Mouse (Mus musculus) lung, embryonic 16.5 days (tissue): Measurements from ENCODE around the gene Pfkfb4. TPM values are rescaled to one million over a fixed set of nuclear protein-coding genes. Genes with fewer than 3 reads are reported as not detected.

ENCODE experiments used
- ATAC-seq: fragments of 200-750 bp; cut with Nextera tagmentation; 2 replicates; pipeline ENCODE4 v1.8.0; 2017; ENCODE audit warnings: low read depth, mild to moderate bottlenecking, moderate library complexity
- H3K27ac ChIP-seq: fragments of 300-500 bp; sonication (generic); 2 replicates; pipeline ENCODE4 v1.5.1; 2014; ENCODE audit warnings: mild to moderate bottlenecking, control low read depth, low read length
- H3K27me3 ChIP-seq: fragments of 300-500 bp; sonication (generic); 2 replicates; pipeline ENCODE4 v1.6.1; 2014; ENCODE audit warnings: low read depth, low read length, mixed read lengths; ENCODE audit not compliant: control insufficient read depth, insufficient read depth
- H3K36me3 ChIP-seq: fragments of 300-500 bp; sonication (generic); 2 replicates; pipeline ENCODE4 v1.6.1; 2014; ENCODE audit warnings: low read length; ENCODE audit not compliant: control insufficient read depth, insufficient read depth
- H3K4me1 ChIP-seq: fragments of 300-500 bp; sonication (generic); replicated peaks from 2 replicates; pipeline ENCODE4 v1.6.1; 2014; ENCODE audit warnings: low read length, mixed read lengths; ENCODE audit not compliant: control insufficient read depth, insufficient read depth
- H3K4me2 ChIP-seq: fragments of 300-500 bp; sonication (generic); 2 replicates; pipeline ENCODE4 v1.6.1; 2014; ENCODE audit warnings: low read depth, low read length, control low read depth
- H3K4me3 ChIP-seq: fragments of 300-500 bp; sonication (generic); 2 replicates; pipeline ENCODE4 v1.5.1; 2014; ENCODE audit warnings: mild to moderate bottlenecking, low read length, control low read depth
- H3K9ac ChIP-seq: fragments of 300-500 bp; sonication (generic); 2 replicates; pipeline ENCODE4 v1.6.1; 2014; ENCODE audit warnings: low read length, control low read depth
- H3K9me3 ChIP-seq: fragments of 300-500 bp; sonication (generic); 2 replicates; pipeline ENCODE4 v1.6.1; 2016; ENCODE audit warnings: low read length; ENCODE audit not compliant: control insufficient read depth
- WGBS: fragments of 180-500 bp; shearing (Covaris S2); extraction: QIAGEN DNeasy Blood & Tissue Kit; methylation state at CpG from one replicate; pipeline ENCODE4 v1.1.7; 2014; 5-methylcytosine and 5-hydroxymethylcytosine counted together
- polyA plus RNA-seq: library from polyadenylated mRNA; unstranded; fragments of >200 nt; fragmentation: Nextera tagmentation; extraction: Ambion mirVana; gene quantifications from 2 replicates; pipeline ENCODE4 v1.2.1, GENCODE M21; 2015

The Pfkfb4 gene
- polyA plus RNA-seq, 1 experiment from 2014 or later = 11.9 TPM

DNA sequence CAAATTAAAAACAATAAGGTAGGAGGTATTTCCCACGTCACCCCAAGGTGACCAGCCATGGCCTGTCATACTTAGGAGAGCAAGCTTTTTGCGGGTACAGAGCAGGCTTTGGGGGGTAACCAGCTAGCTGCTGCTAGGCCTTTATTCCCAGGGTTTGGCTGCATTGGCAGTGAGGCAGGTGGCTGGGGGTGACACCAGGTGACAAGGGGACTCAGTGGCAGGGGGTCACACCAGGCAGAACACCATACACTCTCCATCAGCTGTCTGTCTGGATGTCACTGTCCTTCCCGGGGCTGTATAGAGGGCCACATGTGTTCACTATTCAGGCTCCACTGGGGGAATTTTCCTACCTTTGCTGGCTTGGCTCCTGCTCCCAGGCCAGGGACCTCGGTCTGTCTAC, 65.3 kb downstream of the Pfkfb4 start:
- Histone ChIP-seq H3K36me3 (peaks cover 26% of the 10 kb centered on the region), H3K4me2 (no peak overlapping the region), H3K4me1 (peaks cover 14% of the 10 kb centered on the region), H3K27ac (no peak overlapping the region), H3K9me3 (no peaks in the 10 kb centered on the region), H3K4me3 (no peak overlapping the region), H3K9ac (no peak overlapping the region), H3K27me3 (no peaks in the 10 kb centered on the region)
- no peak for ATAC-seq
- WGBS = 71% methylated on average over 4 of the region's 4 CpGs

DNA sequence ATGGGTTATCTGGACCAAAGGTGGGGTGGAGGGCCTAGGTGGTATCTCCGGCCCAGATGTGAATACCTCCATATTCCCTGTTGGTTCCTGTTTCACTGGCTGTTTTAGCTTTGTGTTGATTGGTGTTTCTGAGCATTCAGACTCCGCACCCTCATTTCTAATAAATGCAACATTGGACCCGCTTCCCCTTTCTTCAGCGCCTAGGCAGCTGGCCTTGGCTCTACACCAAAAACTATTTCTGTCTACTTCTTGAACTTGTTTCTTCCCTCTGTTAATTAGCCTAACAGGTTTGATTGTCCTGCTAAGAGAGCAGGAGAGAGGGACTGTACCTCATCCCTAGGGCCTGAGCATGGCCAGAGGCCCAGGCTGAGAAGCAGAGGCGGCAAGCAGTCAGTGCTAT, 66.0 kb downstream of the Pfkfb4 start:
- 91% methylated on average over 5 of the region's 5 CpGs for WGBS
- Histone ChIP-seq H3K4me2 (no peak overlapping the region), H3K27ac (no peak overlapping the region), H3K4me1 (peaks cover 14% of the 10 kb centered on the region), H3K27me3 (no peaks in the 10 kb centered on the region), H3K4me3 (no peak overlapping the region), H3K9me3 (no peaks in the 10 kb centered on the region), H3K9ac (no peak overlapping the region), H3K36me3 (peaks cover 28% of the 10 kb centered on the region)
- ATAC-seq = no peak

DNA sequence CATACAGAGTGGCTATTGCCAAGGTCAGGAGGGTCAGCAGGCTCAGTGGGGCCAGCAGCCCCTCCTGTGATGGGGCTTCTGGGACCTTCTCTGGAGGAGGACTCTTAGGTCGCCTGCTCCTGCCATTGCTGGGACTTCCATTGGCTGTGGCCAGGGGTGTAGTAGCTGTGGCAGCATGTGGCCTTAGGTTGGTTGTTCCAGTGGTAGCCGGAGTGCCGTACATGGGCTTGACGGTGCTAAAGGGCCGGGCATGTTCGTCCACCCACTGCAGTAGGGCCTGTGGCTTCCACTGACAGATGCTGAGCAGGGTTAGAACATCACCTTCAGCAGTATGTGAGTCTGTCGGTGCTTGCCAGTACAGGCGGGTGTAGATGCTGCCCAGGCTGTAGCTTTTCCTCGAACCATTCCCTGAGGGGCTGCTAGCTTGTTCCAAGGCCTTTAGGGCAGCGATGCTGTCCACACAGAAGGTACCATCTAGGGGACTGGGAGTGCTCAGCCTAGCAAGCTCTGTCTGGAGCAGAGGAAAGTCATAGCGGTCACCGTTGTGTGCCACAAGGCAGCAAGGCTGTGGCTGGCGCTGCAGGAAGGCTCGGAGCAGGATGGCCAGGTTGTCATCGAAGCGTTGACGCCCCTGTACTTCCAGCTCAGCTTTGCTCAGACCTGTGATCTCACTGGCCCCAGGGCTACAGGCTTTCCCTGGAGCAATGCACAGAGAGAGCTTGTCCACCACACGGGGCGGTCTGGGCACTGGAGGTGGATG, 66.6 kb downstream of the Pfkfb4 start:
- Histone ChIP-seq H3K4me1 (peaks cover 14% of the 10 kb centered on the region), H3K27me3 (no peaks in the 10 kb centered on the region), H3K36me3 (peaks cover 27% of the 10 kb centered on the region), H3K4me3 (no peak overlapping the region; the same call in 1 of the 2 replicates), H3K9me3 (no peaks in the 10 kb centered on the region), H3K9ac (peak overlapping the region; percentile 71), H3K4me2 (peak overlapping the region; percentile 62; the same call in 1 of the 2 replicates), H3K27ac (peak overlapping the region; percentile 91)
- WGBS = 90% methylated on average over 19 of the region's 19 CpGs
- ATAC-seq = no peak

DNA sequence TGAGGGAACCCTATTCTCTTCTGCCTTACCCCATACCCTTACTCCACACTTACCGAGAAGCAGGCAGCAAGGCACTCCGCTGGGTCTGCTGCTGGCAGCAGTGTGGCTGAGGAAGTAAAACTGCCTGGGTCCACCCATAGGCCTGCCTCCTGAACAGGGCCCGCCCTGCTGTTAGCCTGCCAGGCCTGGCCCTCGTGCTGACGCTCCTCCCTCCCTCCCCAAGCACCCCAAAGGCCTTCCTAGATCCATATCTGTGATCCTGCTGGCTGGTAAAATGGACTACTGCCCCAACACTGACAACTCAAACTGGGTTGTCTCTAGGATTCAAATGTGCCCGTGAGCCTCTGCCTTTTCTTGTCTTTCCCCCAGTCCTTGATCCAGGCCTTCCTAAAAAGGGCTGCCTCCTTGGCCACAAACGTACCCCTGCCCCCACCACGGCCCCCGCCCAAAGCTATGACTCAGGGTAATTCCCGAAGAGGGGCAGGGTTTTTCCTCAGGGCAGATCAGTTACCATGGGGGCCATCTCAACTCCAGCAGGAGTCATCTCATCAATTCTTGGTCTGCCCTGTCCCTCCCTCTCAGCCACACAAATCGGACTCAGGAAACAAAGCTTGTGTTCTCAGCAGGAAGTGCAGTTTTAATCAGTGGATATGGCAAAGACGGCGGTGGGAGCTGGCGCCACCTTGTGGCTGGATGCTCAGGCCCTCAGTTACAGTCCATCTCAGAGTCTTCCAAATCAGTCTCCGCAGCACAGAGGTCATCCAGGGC, 67.7 kb downstream of the Pfkfb4 start, which contains the start of gene Trex1:
Trex1 (minus strand) TSS at position 599 of the 768 bp plus-strand sequence.
- ATAC-seq = peak; percentile 93
- Histone ChIP-seq H3K27ac (peak within 1 kb of the TSS; percentile 91), H3K4me2 (peak within 1 kb of the TSS; percentile 62), H3K4me1 (peaks cover 13% of the 10 kb centered on the region), H3K4me3 (peak within 1 kb of the TSS; percentile 45), H3K36me3 (peaks cover 33% of the 10 kb centered on the region), H3K27me3 (no peaks in the 10 kb centered on the region), H3K9me3 (no peaks in the 10 kb centered on the region), H3K9ac (peak within 1 kb of the TSS; percentile 71)
- WGBS = 16% methylated on average over 15 of the region's 15 CpGs

DNA sequence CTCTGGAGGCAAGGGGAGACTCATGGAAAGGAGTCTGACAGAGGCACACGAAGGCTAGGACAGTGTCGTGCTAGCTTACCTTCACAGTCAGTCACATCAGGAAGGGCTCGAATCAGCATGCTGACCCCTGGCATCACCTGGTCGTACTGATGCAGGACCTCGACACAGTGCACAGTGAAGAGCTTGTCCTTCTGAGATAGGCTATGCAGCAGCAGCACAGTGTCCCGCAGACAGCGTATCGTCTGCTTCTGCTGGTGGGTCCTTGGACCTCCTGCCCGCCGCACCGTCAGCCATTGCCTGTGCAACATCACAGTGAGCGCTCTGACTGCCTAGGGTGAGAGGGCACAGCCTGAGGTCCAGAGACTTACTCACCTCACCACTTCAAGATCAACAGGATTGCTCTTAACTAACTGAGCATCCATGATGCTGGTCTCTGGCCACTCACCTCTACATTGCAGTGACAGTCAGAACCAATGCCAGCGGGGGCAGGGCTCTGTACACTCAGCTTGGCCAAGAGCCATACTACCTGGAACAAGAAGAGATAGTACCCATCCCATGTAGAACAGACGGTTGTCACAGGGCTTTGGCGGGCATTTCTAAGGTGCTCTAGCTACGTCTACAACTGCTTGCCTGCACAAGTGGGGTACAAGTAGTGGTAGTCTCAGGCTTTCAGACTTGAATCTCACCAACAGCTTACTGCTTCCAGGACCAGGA, 68.8 kb downstream of the Pfkfb4 start:
- Histone ChIP-seq H3K27me3 (no peaks in the 10 kb centered on the region), H3K9ac (no peak overlapping the region), H3K4me1 (peaks cover 6% of the 10 kb centered on the region), H3K36me3 (peaks cover 43% of the 10 kb centered on the region), H3K4me2 (no peak overlapping the region), H3K9me3 (no peaks in the 10 kb centered on the region), H3K4me3 (no peak overlapping the region), H3K27ac (no peak overlapping the region)
- ATAC-seq = no peak
- 91% methylated on average over 16 of the region's 16 CpGs for WGBS

DNA sequence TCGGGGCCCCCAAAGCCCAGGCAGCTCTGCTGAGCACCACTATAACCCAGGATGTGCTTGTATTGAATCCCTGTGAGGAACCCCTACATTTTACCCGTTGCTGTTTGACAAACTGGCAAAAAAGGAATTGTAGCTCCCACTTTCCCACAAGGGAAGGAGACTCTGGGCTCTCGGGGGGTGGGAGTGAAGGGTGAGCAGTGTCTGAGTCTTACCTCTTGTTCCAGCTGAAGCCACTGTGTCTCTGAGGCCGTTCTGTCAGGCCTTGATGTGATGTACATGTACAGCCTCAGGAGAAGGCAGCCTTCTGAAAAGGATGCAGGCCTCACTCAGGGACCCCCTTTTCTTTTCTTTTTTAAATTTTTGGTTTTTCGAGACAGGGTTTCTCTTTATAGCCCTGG, 69.3 kb downstream of the Pfkfb4 start:
- ATAC-seq = no peak
- peaks cover 5% of the 10 kb centered on the region for H3K4me1 ChIP-seq
- H3K9me3 ChIP-seq = no peaks in the 10 kb centered on the region
- no peak overlapping the region for H3K27ac ChIP-seq
- H3K36me3 ChIP-seq = peaks cover 48% of the 10 kb centered on the region
- H3K4me2 ChIP-seq = no peak overlapping the region
- 81% methylated on average over 5 of the region's 5 CpGs for WGBS
- no peaks in the 10 kb centered on the region for H3K27me3 ChIP-seq
- no peak overlapping the region for H3K9ac ChIP-seq
- no peak overlapping the region for H3K4me3 ChIP-seq

GRCm38 (mm10) chr9:109068095-109068735, 76.6 kb downstream of the Pfkfb4 start:
- H3K4me3 ChIP-seq = no peak overlapping the region
- peaks cover 7% of the 10 kb centered on the region for H3K4me1 ChIP-seq
- no peak overlapping the region for H3K4me2 ChIP-seq
- H3K9ac ChIP-seq = no peak overlapping the region
- H3K9me3 ChIP-seq = no peaks in the 10 kb centered on the region
- no peak overlapping the region for H3K27ac ChIP-seq
- no peak for ATAC-seq
- WGBS = 88% methylated on average over 3 of the region's 3 CpGs
- no peaks in the 10 kb centered on the region for H3K27me3 ChIP-seq
- peaks cover 63% of the 10 kb centered on the region for H3K36me3 ChIP-seq

- peak within 1 kb of the TSS; percentile 83 for H3K9ac ChIP-seq
- H3K4me3 ChIP-seq = peak within 1 kb of the TSS; percentile 75
- H3K36me3 ChIP-seq = peaks cover 22% of the 10 kb centered on the region
- no peaks in the 10 kb centered on the region for H3K27me3 ChIP-seq
- WGBS = under 1% methylated on average over 57 of the region's 57 CpGs
- H3K27ac ChIP-seq = peak within 1 kb of the TSS; percentile 70
- peak within 1 kb of the TSS; percentile 92 for H3K4me2 ChIP-seq
- peaks cover 15% of the 10 kb centered on the region for H3K4me1 ChIP-seq
- peak; percentile 99 for ATAC-seq
- H3K9me3 ChIP-seq = no peaks in the 10 kb centered on the region
Observed at GRCm38 (mm10) chr9:109073661-109074573, 82.3 kb downstream of the Pfkfb4 start, which contains the start of gene Atrip. TSS of gene Atrip (minus strand) at chr9:109074124.
